Mouse (Mus musculus) stomach, postnatal 0 days (tissue): Measurements from ENCODE around the gene Supt4a.

Experiments used
- CTCF ChIP-seq: IDR thresholded peaks from 2 replicates; pipeline ENCODE4 v1.5.1; 2016; ENCODE audit warnings: antibody characterized with exemption, low read depth, mild to moderate bottlenecking, moderate library complexity
- EP300 ChIP-seq: optimal IDR thresholded peaks from 2 replicates; pipeline ENCODE3; 2016; ENCODE audit warnings: antibody characterized with exemption

DNA sequence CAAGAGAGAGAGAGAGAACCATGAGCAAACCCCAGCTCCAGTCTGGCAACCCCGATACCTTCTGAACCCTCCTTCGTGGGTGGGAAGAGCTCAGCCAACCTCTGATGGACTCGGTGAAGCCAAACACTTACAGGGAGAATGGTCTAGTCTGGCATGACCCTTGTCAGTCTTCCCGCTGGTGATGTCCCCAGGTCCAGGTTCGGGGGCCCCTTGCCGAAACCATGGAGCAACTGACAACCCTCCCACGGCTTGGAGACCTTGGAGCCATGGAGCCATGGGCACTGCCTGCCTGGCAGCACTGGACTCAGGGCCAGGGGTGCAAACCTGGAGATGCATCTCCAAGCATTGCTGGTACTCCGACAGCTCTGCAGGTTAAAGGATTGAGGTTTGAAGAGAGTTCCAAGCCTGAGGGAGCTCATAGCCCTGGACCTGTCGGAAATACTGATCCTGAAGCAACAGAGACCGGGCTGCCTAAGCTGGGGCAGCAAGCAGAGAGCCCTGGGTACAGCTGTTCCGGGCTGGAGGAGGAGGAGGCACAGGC is 23.9 kb downstream of the Supt4a start:
- no peak for TF ChIP-seq CTCF
- no peak for TF ChIP-seq EP300
